Mouse (Mus musculus) olfactory bulb, adult 2 months (tissue): ENCODE measurements around the gene Atp5k.

Experiments
- CTCF ChIP-seq: fragments of 200-500 bp; IDR thresholded peaks from 2 replicates; pipeline ENCODE4 v1.5.1; 2012; ENCODE audit warnings: low read depth, mild to moderate bottlenecking, low read length, moderate library complexity; ENCODE audit not compliant: insufficient read depth
- POLR2A ChIP-seq: fragments of 200-500 bp; IDR thresholded peaks from 2 replicates; pipeline ENCODE4 v1.6.1; 2012; ENCODE audit warnings: mild to moderate bottlenecking, low read depth, low read length, moderate library complexity; ENCODE audit not compliant: insufficient read depth

GRCm38 (mm10) chr5:108403453-108403852, 30.8 kb downstream of the Atp5k start:
- TF ChIP-seq POLR2A (no peak), CTCF (no peak)
